Mouse (Mus musculus) CH12.LX (cell line): Measurements from ENCODE around the gene Xpnpep2. TPM values are rescaled to one million over a fixed set of nuclear protein-coding genes. Genes with fewer than 3 reads are reported as not detected.
A peak's percentile ranks its signal among the peaks of the same experiment; 100 is the strongest.

Experiments used
- DNase-seq: peaks from one replicate; pipeline ENCODE4 v3.0.0-alpha.2; 2013; ENCODE audit errors: extremely low read depth
- H3K27ac ChIP-seq: 2 replicates; pipeline ENCODE4 v1.5.1; 2012; ENCODE audit warnings: low read depth, mild to moderate bottlenecking, control low read depth, moderate library complexity; ENCODE audit not compliant: insufficient read depth
- H3K27me3 ChIP-seq: replicated peaks from 2 replicates; pipeline ENCODE3; 2012; ENCODE audit warnings: inconsistent platforms
- H3K36me3 ChIP-seq, 2 experiments: replicated peaks in 1 of 2; 2 replicates each; pipeline versions ENCODE3 to v1.6.1; 2012; ENCODE audit warnings: inconsistent platforms in 1 of 2, low read length in 1 of 2, mild to moderate bottlenecking in 1 of 2, mixed read lengths in 1 of 2, moderate library complexity in 1 of 2; ENCODE audit not compliant: control insufficient read depth in 1 of 2, insufficient read depth in 1 of 2
- H3K4me1 ChIP-seq, 2 experiments: 2 replicates each; pipeline ENCODE4 v1.6.1; 2012; ENCODE audit warnings: inconsistent platforms in 1 of 2, moderate library complexity in 1 of 2; ENCODE audit not compliant: insufficient read depth in 2 of 2, control insufficient read depth in 1 of 2
- H3K4me2 ChIP-seq: 2 replicates; pipeline ENCODE4 v1.6.1; 2012; ENCODE audit warnings: low read depth, mild to moderate bottlenecking, control low read depth; ENCODE audit not compliant: poor library complexity, insufficient read depth, severe bottlenecking
- H3K4me3 ChIP-seq, 3 experiments: fragments of 150-350 bp in 1 of 3; sonication (generic) in 1 of 3; replicated peaks in 1 of 3; 2 replicates each; pipeline versions ENCODE3 to v1.5.1; 2011 to 2012; ENCODE audit warnings: low read depth in 2 of 3, low read length in 2 of 3, mild to moderate bottlenecking in 2 of 3, moderate library complexity in 2 of 3, control low read depth in 1 of 3, improper control_type of control experiment in 1 of 3, inconsistent platforms in 1 of 3, mixed read lengths in 1 of 3; ENCODE audit not compliant: poor library complexity in 1 of 3
- H3K79me2 ChIP-seq: replicated peaks from 2 replicates; pipeline ENCODE4 v1.6.1; 2012; ENCODE audit warnings: mild to moderate bottlenecking, moderate library complexity; ENCODE audit not compliant: control insufficient read depth, poor library complexity, insufficient read depth, severe bottlenecking; ENCODE audit errors: extremely low read depth
- H3K9ac ChIP-seq: 2 replicates; pipeline ENCODE4 v1.6.1; 2012; ENCODE audit warnings: low read depth, mild to moderate bottlenecking, control low read depth, moderate library complexity; ENCODE audit not compliant: insufficient read depth
- H3K9me3 ChIP-seq: replicated peaks from 2 replicates; pipeline ENCODE3; 2012; ENCODE audit warnings: low read length, inconsistent platforms, mixed read lengths
- BHLHE40 ChIP-seq: IDR thresholded peaks from 2 replicates; pipeline ENCODE4 v1.6.1; 2011; ENCODE audit warnings: mild to moderate bottlenecking, low read depth, low read length, improper control_type of control experiment
- CHD1 ChIP-seq: IDR thresholded peaks from 2 replicates; pipeline ENCODE4 v1.6.1; 2012; ENCODE audit warnings: low read depth, low read length, improper control_type of control experiment, inconsistent platforms
- CHD2 ChIP-seq: IDR thresholded peaks from 2 replicates; pipeline ENCODE4 v1.6.1; 2011; ENCODE audit warnings: low read length, improper control_type of control experiment
- CTCF ChIP-seq, 2 experiments: IDR thresholded peaks in 1 of 2; conservative IDR thresholded peaks in 1 of 2; 2 replicates each; pipeline ENCODE4 v1.5.1; 2011 to 2012; ENCODE audit warnings: low read depth in 2 of 2, low read length in 2 of 2, improper control_type of control experiment in 1 of 2, inconsistent platforms in 1 of 2, mild to moderate bottlenecking in 1 of 2, moderate library complexity in 1 of 2
- E2F4 ChIP-seq: IDR thresholded peaks from 2 replicates; pipeline ENCODE4 v1.6.1; 2011; ENCODE audit warnings: low read depth, low read length, improper control_type of control experiment; ENCODE audit not compliant: insufficient replicate concordance
- ELF1 ChIP-seq: IDR thresholded peaks from 2 replicates; pipeline ENCODE4 v1.6.1; 2014; ENCODE audit warnings: low read depth, mild to moderate bottlenecking, inconsistent platforms, low read length, improper control_type of control experiment
- EP300 ChIP-seq: IDR thresholded peaks from 2 replicates; pipeline ENCODE4 v1.6.1; 2011; ENCODE audit warnings: low read length, improper control_type of control experiment
- ETS1 ChIP-seq: conservative IDR thresholded peaks from 2 replicates; pipeline ENCODE4 v1.6.1; 2012; ENCODE audit warnings: low read depth, mild to moderate bottlenecking, inconsistent platforms, low read length, improper control_type of control experiment, moderate library complexity
- GABPA ChIP-seq: IDR thresholded peaks from 2 replicates; pipeline ENCODE4 v1.6.1; 2012; ENCODE audit warnings: low read depth, low read length, improper control_type of control experiment, inconsistent platforms; ENCODE audit not compliant: insufficient replicate concordance
- HCFC1 ChIP-seq: IDR thresholded peaks from 2 replicates; pipeline ENCODE4 v1.6.1; 2012; ENCODE audit warnings: low read depth, mild to moderate bottlenecking, inconsistent platforms, low read length, improper control_type of control experiment
- IRF4 ChIP-seq: IDR thresholded peaks from 2 replicates; pipeline ENCODE4 v1.6.1; 2014; ENCODE audit warnings: low read depth, mild to moderate bottlenecking, inconsistent platforms, low read length, improper control_type of control experiment
- JUN ChIP-seq: IDR thresholded peaks from 2 replicates; pipeline ENCODE4 v1.6.1; 2011; ENCODE audit warnings: low read depth, mild to moderate bottlenecking, low read length, improper control_type of control experiment, moderate library complexity; ENCODE audit not compliant: insufficient read depth
- JUND ChIP-seq: conservative IDR thresholded peaks from 2 replicates; pipeline ENCODE4 v1.6.1; 2011; ENCODE audit warnings: low read depth, low read length, improper control_type of control experiment
- KAT2A ChIP-seq: IDR thresholded peaks from 2 replicates; pipeline ENCODE4 v1.6.1; 2012; ENCODE audit warnings: low read length, improper control_type of control experiment, inconsistent platforms; ENCODE audit not compliant: insufficient replicate concordance
- MAFK ChIP-seq: IDR thresholded peaks from 2 replicates; pipeline ENCODE4 v1.6.1; 2011; ENCODE audit warnings: low read length, improper control_type of control experiment; ENCODE audit not compliant: insufficient replicate concordance
- MAX ChIP-seq: IDR thresholded peaks from 2 replicates; pipeline ENCODE4 v1.6.1; 2011; ENCODE audit warnings: low read length, improper control_type of control experiment
- MAZ ChIP-seq: IDR thresholded peaks from 2 replicates; pipeline ENCODE4 v1.6.1; 2012; ENCODE audit warnings: low read depth, mild to moderate bottlenecking, inconsistent platforms, low read length, improper control_type of control experiment, moderate library complexity
- MEF2A ChIP-seq: IDR thresholded peaks from 2 replicates; pipeline ENCODE4 v1.6.1; 2014; ENCODE audit warnings: low read depth, mild to moderate bottlenecking, inconsistent platforms, low read length, improper control_type of control experiment, borderline replicate concordance
- MXI1 ChIP-seq: IDR thresholded peaks from 2 replicates; pipeline ENCODE4 v1.6.1; 2011; ENCODE audit warnings: mild to moderate bottlenecking, low read depth, low read length, improper control_type of control experiment
- MYC ChIP-seq: IDR thresholded peaks from 2 replicates; pipeline ENCODE4 v1.6.1; 2011; ENCODE audit warnings: low read depth, mild to moderate bottlenecking, improper control_type of control experiment, low read length
- NELFE ChIP-seq: IDR thresholded peaks from 2 replicates; pipeline ENCODE4 v1.6.1; 2011; ENCODE audit warnings: low read depth, low read length, improper control_type of control experiment
- NRF1 ChIP-seq: IDR thresholded peaks from 2 replicates; pipeline ENCODE4 v1.6.1; 2014; ENCODE audit warnings: low read depth, mild to moderate bottlenecking, inconsistent platforms, low read length, improper control_type of control experiment, moderate library complexity
- PAX5 ChIP-seq: IDR thresholded peaks from 2 replicates; pipeline ENCODE4 v1.6.1; 2012; ENCODE audit warnings: low read length, inconsistent platforms, mixed read lengths
- POLR2A ChIP-seq: IDR thresholded peaks from 2 replicates; pipeline ENCODE4 v1.6.1; 2011; ENCODE audit warnings: low read depth, mild to moderate bottlenecking, improper control_type of control experiment, low read length
- POLR2AphosphoS2 ChIP-seq: IDR thresholded peaks from 2 replicates; pipeline ENCODE4 v1.6.1; 2011; ENCODE audit warnings: low read depth, low read length, improper control_type of control experiment
- RAD21 ChIP-seq: IDR thresholded peaks from 2 replicates; pipeline ENCODE4 v1.6.1; 2011; ENCODE audit warnings: low read depth, mild to moderate bottlenecking, low read length, improper control_type of control experiment, moderate library complexity
- RCOR1 ChIP-seq: conservative IDR thresholded peaks from 2 replicates; pipeline ENCODE4 v1.6.1; 2012; ENCODE audit warnings: low read depth, mild to moderate bottlenecking, inconsistent platforms, low read length, improper control_type of control experiment
- SIN3A ChIP-seq: IDR thresholded peaks from 2 replicates; pipeline ENCODE4 v1.6.1; 2012; ENCODE audit warnings: low read length, improper control_type of control experiment, inconsistent platforms
- SMC3 ChIP-seq: IDR thresholded peaks from 2 replicates; pipeline ENCODE4 v1.6.1; 2011; ENCODE audit warnings: low read depth, low read length, improper control_type of control experiment
- TBP ChIP-seq: conservative IDR thresholded peaks from 2 replicates; pipeline ENCODE4 v1.6.1; 2011; ENCODE audit warnings: low read depth, low read length, improper control_type of control experiment
- TCF12 ChIP-seq: IDR thresholded peaks from 2 replicates; pipeline ENCODE4 v1.6.1; 2014; ENCODE audit warnings: low read depth, mild to moderate bottlenecking, inconsistent platforms, low read length, improper control_type of control experiment
- UBTF ChIP-seq: IDR thresholded peaks from 2 replicates; pipeline ENCODE4 v1.6.1; 2012; ENCODE audit warnings: low read depth, mild to moderate bottlenecking, inconsistent platforms, low read length, improper control_type of control experiment, moderate library complexity
- USF1 ChIP-seq: IDR thresholded peaks from 2 replicates; pipeline ENCODE4 v1.6.1; 2014; ENCODE audit warnings: low read depth, mild to moderate bottlenecking, inconsistent platforms, low read length, improper control_type of control experiment
- USF2 ChIP-seq: conservative IDR thresholded peaks from 2 replicates; pipeline ENCODE4 v1.6.1; 2011; ENCODE audit warnings: low read depth, low read length, improper control_type of control experiment
- ZC3H11A ChIP-seq: IDR thresholded peaks from 2 replicates; pipeline ENCODE4 v1.6.1; 2012; ENCODE audit warnings: low read depth, mild to moderate bottlenecking, inconsistent platforms, low read length, improper control_type of control experiment
- ZKSCAN1 ChIP-seq: IDR thresholded peaks from 2 replicates; pipeline ENCODE4 v1.6.1; 2012; ENCODE audit warnings: low read depth, inconsistent platforms, low read length, improper control_type of control experiment, borderline replicate concordance
- ZMIZ1 ChIP-seq: IDR thresholded peaks from 2 replicates; pipeline ENCODE4 v1.6.1; 2012; ENCODE audit warnings: low read depth, mild to moderate bottlenecking, inconsistent platforms, low read length, improper control_type of control experiment
- ZNF384 ChIP-seq: IDR thresholded peaks from 2 replicates; pipeline ENCODE4 v1.6.1; 2012; ENCODE audit warnings: low read depth, low read length, improper control_type of control experiment, inconsistent platforms
- dilution Hi-C: fragments of 300-500 bp; cut with MboI; formaldehyde crosslinking; loops from 2 replicates; pipeline ENCODE4 v1.14.3; 2020; ENCODE audit warnings: low sequenced_read_pairs; ENCODE audit not compliant: extremely low pct_unique_long_range_greater_than_20kb, extremely low pct_ligation_motif_present
- in situ Hi-C: fragments of 300-500 bp; cut with MboI; formaldehyde crosslinking; loops from 3 replicates; pipeline ENCODE4 v1.14.3; 2019; ENCODE audit warnings: low sequenced_read_pairs, low pct_ligation_motif_present, low pct_unique_long_range_greater_than_20kb, mixed read lengths
- polyA plus RNA-seq: library from polyadenylated mRNA; unstranded; fragments of >175 nt; gene quantifications from 2 replicates; pipeline ENCODE4 v1.2.1, GENCODE M21; 2012; ENCODE audit warnings: low read depth; ENCODE audit not compliant: insufficient read length
- total RNA-seq, 2 experiments: library from RNA; depleted of rRNA; stranded (reverse); fragments of 300-350 nt in 1 of 2; fragments of >200 nt in 1 of 2; gene quantifications; 2 replicates each; pipeline ENCODE4 v1.2.3; 2012 to 2014

The Xpnpep2 gene
- total and polyA plus RNA-seq, 3 experiments, result 0.05 to 0.14 (median 0.08) TPM

DNA sequence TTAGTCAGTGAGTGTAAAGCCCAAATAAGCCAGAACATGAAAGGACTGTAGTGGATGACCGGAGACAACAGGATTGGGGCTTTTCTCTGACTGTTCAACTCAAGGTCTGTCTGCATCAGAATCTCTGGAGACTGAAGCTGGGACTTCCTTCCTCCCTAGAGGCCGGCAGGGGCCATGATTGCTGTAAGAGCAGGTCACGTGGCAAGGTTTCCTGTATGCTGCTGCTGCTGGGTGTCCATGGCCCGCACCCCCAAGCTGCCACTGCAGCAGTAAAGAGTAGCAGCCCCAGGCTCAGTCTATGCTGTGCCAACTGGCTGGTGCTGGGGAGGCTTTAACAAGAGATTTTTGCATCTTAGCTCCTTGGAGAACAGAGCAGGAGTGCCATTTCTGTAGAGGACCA lies 37.7 kb downstream of the Xpnpep2 start, which contains the start of gene Sash3:
Gene Sash3, plus strand, starts transcription at position 175 of the 400 bp plus-strand sequence.
- peak; percentile 83 for DNase-seq
- peaks cover 37% of the 10 kb centered on the region for H3K79me2 ChIP-seq
- H3K9me3 ChIP-seq, result no peaks in the 10 kb centered on the region
- H3K27ac ChIP-seq, result peak within 1 kb of the TSS; percentile 98
- in situ Hi-C loops, result no loop called here
- peaks cover 14 to 18% of the 10 kb centered on the region in 2 experiments for H3K36me3 ChIP-seq
- peak within 1 kb of the TSS; percentile 99 for H3K9ac ChIP-seq
- H3K4me2 ChIP-seq, result peak within 1 kb of the TSS; percentile 38; the same call in 1 of the 2 replicates
- no peaks in the 10 kb centered on the region for H3K27me3 ChIP-seq
- dilution Hi-C loops, result no loop called here
- TF ChIP-seq GABPA, result no peak
- no peak for TF ChIP-seq E2F4
- TF ChIP-seq ELF1, result peak; percentile 56
- peak; percentile 65 for TF ChIP-seq POLR2A
- TF ChIP-seq RAD21, result no peak
- TF ChIP-seq RCOR1, result no peak
- TF ChIP-seq ETS1, result peak; percentile 66
- TF ChIP-seq MEF2A, result 0 out of 2 replicates have a peak, but pooled peaks have one; percentile 25
- TF ChIP-seq BHLHE40, result peak; percentile 94
- peak; percentile 69 for TF ChIP-seq IRF4
- no peak for TF ChIP-seq CHD1
- TF ChIP-seq HCFC1, result no peak
- TF ChIP-seq ZC3H11A, result no peak
- TF ChIP-seq ZKSCAN1, result no peak
- no peak for TF ChIP-seq NELFE
- TF ChIP-seq MYC, result peak; percentile 62; the same call in 1 of the 2 replicates
- TF ChIP-seq ZMIZ1, result 0 out of 2 replicates have a peak, but pooled peaks have one; percentile 9
- TF ChIP-seq CTCF (conservative IDR thresholded peaks at IDR 0.05 in 1 of 2, IDR thresholded peaks at IDR 0.05 in 1 of 2; ENCODE audit: low read depth in 2 of 2, low read length in 2 of 2), result no peak
- no peak for TF ChIP-seq UBTF
- 0 out of 2 replicates have a peak, but pooled peaks have one; percentile 65 for TF ChIP-seq KAT2A
- no peak for TF ChIP-seq JUND
- TF ChIP-seq PAX5, result no peak
- TF ChIP-seq TCF12, result peak; percentile 68; the same call in 1 of the 2 replicates
- peak; percentile 69; the same call in 1 of the 2 replicates for TF ChIP-seq TBP
- TF ChIP-seq MAX, result peak; percentile 87
- no peak for TF ChIP-seq POLR2AphosphoS2
- no peak for TF ChIP-seq CHD2
- peak; percentile 71; the same call in 1 of the 2 replicates for TF ChIP-seq MXI1
- no peak for TF ChIP-seq ZNF384
- TF ChIP-seq EP300, result peak; percentile 20; the same call in 1 of the 2 replicates
- no peak for TF ChIP-seq SMC3
- TF ChIP-seq USF2, result peak; percentile 78
- peak; percentile 87 for TF ChIP-seq USF1
- no peak for TF ChIP-seq MAFK
- no peak for TF ChIP-seq MAZ
- TF ChIP-seq NRF1, result no peak
- no peak for TF ChIP-seq JUN
- no peak for TF ChIP-seq SIN3A
- peaks cover 26 to 47% of the 10 kb centered on the region in 2 experiments for H3K4me1 ChIP-seq
- peak within 1 kb of the TSS; percentile 66 to 81 (median 79) for H3K4me3 ChIP-seq
